Mouse (Mus musculus): ENCODE data around the gene Cdk5rap1.
"Not testable (repeated sequence)": the region's sequence is repeated elsewhere in the genome, so short reads cannot be mapped to it uniquely, and the experiment has no call there.

Cdk5rap1 gene

GRCm38 (mm10) chr2:154374807-154375601 is 2.2 kb upstream of the Cdk5rap1 start:
- no peak for DNase-seq (ENCODE audit: low spot score)

- DNase-seq (ENCODE audit: low spot score) = peak; percentile 80
These were observed 1.3 kb upstream of the Cdk5rap1 start for GRCm38 (mm10) chr2:154373961-154374632.

GRCm38 (mm10) chr2:154372151-154372829 is 520 bp downstream of the Cdk5rap1 start:
- peak; percentile 91 for DNase-seq (ENCODE audit: low spot score)

GRCm38 (mm10) chr2:154367510-154367909 is 5.3 kb downstream of the Cdk5rap1 start:
- no peak for DNase-seq (ENCODE audit: low spot score)

- not testable (repeated sequence) for DNase-seq (ENCODE audit: low spot score)
These were observed 18.8 kb downstream of the Cdk5rap1 start for GRCm38 (mm10) chr2:154354000-154354425.

- no peak for DNase-seq (ENCODE audit: low spot score)
These were observed 24.7 kb downstream of the Cdk5rap1 start for GRCm38 (mm10) chr2:154348152-154348551.

- no peak for DNase-seq (ENCODE audit: low spot score)
These were observed 33.5 kb downstream of the Cdk5rap1 start for GRCm38 (mm10) chr2:154339356-154339755.

GRCm38 (mm10) chr2:154338161-154338560 is 34.6 kb downstream of the Cdk5rap1 start:
- DNase-seq (ENCODE audit: low spot score) = no peak

- DNase-seq (ENCODE audit: low spot score) = no peak
These were observed 37.2 kb downstream of the Cdk5rap1 start for GRCm38 (mm10) chr2:154335572-154335971.

- no peak for DNase-seq (ENCODE audit: low spot score)
These were observed 46.0 kb downstream of the Cdk5rap1 start for GRCm38 (mm10) chr2:154326852-154327251.

- not testable (repeated sequence) for DNase-seq (ENCODE audit: low spot score)
These were observed 59.0 kb downstream of the Cdk5rap1 start for GRCm38 (mm10) chr2:154313771-154314170.

- DNase-seq (ENCODE audit: low spot score) = not testable (repeated sequence)
These were observed 65.9 kb downstream of the Cdk5rap1 start, which contains the start of gene Bpifb9b for GRCm38 (mm10) chr2:154306927-154307326. Gene Bpifb9b, plus strand, starts transcription at chr2:154307227.

GRCm38 (mm10) chr2:154304604-154305003 is 68.2 kb downstream of the Cdk5rap1 start:
- not testable (repeated sequence) for DNase-seq (ENCODE audit: low spot score)

- no peak for DNase-seq (ENCODE audit: low spot score)
These were observed 71.0 kb downstream of the Cdk5rap1 start for GRCm38 (mm10) chr2:154301763-154302162.

GRCm38 (mm10) chr2:154300496-154300895 is 72.3 kb downstream of the Cdk5rap1 start:
- peak; percentile 90 for DNase-seq (ENCODE audit: low spot score)

- DNase-seq (ENCODE audit: low spot score) = peak; percentile 74
These were observed 78.1 kb downstream of the Cdk5rap1 start for GRCm38 (mm10) chr2:154294746-154295145.

GRCm38 (mm10) chr2:154292833-154293232 is 80.0 kb downstream of the Cdk5rap1 start:
- no peak for DNase-seq (ENCODE audit: low spot score)

- DNase-seq (ENCODE audit: low spot score) = not testable (repeated sequence)
These were observed 80.9 kb downstream of the Cdk5rap1 start for GRCm38 (mm10) chr2:154291866-154292265.
